Mouse (Mus musculus) spleen, adult 2 months (tissue): ENCODE measurements around the gene Wdfy1.

ENCODE experiments used
- CTCF ChIP-seq: fragments of 200-500 bp; IDR thresholded peaks from 2 replicates; pipeline ENCODE4 v1.5.1; 2011; ENCODE audit warnings: mild to moderate bottlenecking, inconsistent platforms; ENCODE audit not compliant: insufficient read depth, insufficient read length, insufficient replicate concordance; ENCODE audit errors: extremely low read depth
- POLR2A ChIP-seq: fragments of 200-500 bp; IDR thresholded peaks from 2 replicates; pipeline ENCODE4 v1.6.1; 2011; ENCODE audit warnings: low read depth, low read length, inconsistent platforms

DNA sequence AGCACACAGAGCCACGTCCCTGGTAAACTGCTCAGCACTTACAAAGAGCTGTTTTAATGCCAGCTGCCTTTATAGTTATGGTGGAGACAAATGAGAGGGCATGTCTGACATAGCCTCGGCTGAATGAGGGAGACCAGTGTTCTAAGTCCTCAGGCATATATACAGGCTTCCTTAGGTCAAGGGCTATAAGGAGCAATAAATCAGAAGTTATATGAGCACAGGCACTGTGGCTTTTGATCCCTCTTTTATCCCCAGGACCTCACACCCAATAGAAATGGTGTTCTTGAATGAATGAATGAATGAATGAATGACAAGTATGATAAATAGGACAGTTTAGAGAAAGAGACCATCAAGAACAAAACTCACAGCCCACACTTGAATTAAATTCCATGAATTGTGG, 16.9 kb downstream of the Wdfy1 start:
- TF ChIP-seq CTCF (no peak), POLR2A (no peak)
